Mouse (Mus musculus): ENCODE results near the gene Krtap9-5.

Gene Krtap9-5

GRCm38 (mm10) chr11:99948175-99948574, at the start of gene Krtap9-5:
TSS of gene Krtap9-5 (plus strand) at chr11:99948475.
- 93% methylated on average over 2 of the region's 2 CpGs for WGBS

- 88% methylated on average over 2 of the region's 2 CpGs for WGBS
These were observed 40.7 kb upstream of the Krtap9-5 start, which contains the start of gene Krtap31-1 for GRCm38 (mm10) chr11:99907620-99908019. TSS of gene Krtap31-1 (plus strand) at chr11:99907920.

GRCm38 (mm10) chr11:99914451-99914850, 33.8 kb upstream of the Krtap9-5 start, which contains the start of gene Gm11565:
TSS of gene Gm11565 (plus strand) at chr11:99914751.
- 95% methylated on average over 3 of the region's 3 CpGs for WGBS

- WGBS, result 96% methylated on average over 1 of the region's 1 CpGs
These were observed 12.3 kb upstream of the Krtap9-5 start, which contains the start of gene Krtap31-2 for GRCm38 (mm10) chr11:99935991-99936390. TSS of gene Krtap31-2 (plus strand) at chr11:99936291.

- 85% methylated on average over 9 of the region's 9 CpGs for WGBS
These were observed 10.5 kb upstream of the Krtap9-5 start for GRCm38 (mm10) chr11:99937751-99938264.

- WGBS, result 65% methylated on average over 6 of the region's 6 CpGs
These were observed 15.9 kb downstream of the Krtap9-5 start for GRCm38 (mm10) chr11:99964213-99964612.

GRCm38 (mm10) chr11:99965961-99966360, 17.7 kb downstream of the Krtap9-5 start:
- 83% methylated on average over 2 of the region's 2 CpGs for WGBS

- 82% methylated on average over 5 of the region's 5 CpGs for WGBS
These were observed 30.7 kb downstream of the Krtap9-5 start, which contains the start of gene Krtap29-1 for GRCm38 (mm10) chr11:99978953-99979352. TSS of gene Krtap29-1 (minus strand) at chr11:99979053.

GRCm38 (mm10) chr11:99982731-99983130, 34.5 kb downstream of the Krtap9-5 start:
- WGBS, result 90% methylated on average over 9 of the region's 9 CpGs

GRCm38 (mm10) chr11:99983442-99983841, 35.2 kb downstream of the Krtap9-5 start:
- WGBS, result 84% methylated on average over 1 of the region's 1 CpGs

GRCm38 (mm10) chr11:99985291-99986092, 37.2 kb downstream of the Krtap9-5 start:
- 52% methylated on average over 20 of the region's 20 CpGs for WGBS

GRCm38 (mm10) chr11:99986180-99986647, 37.9 kb downstream of the Krtap9-5 start, which contains the start of gene Krtap16-1:
TSS of gene Krtap16-1 (minus strand) at chr11:99986597.
- 66% methylated on average over 8 of the region's 8 CpGs for WGBS

GRCm38 (mm10) chr11:99988530-99988929, 40.3 kb downstream of the Krtap9-5 start:
- WGBS, result 96% methylated on average over 3 of the region's 3 CpGs

GRCm38 (mm10) chr11:99989881-99990405, 41.7 kb downstream of the Krtap9-5 start:
- 73% methylated on average over 6 of the region's 6 CpGs for WGBS

GRCm38 (mm10) chr11:99990571-99990970, 42.3 kb downstream of the Krtap9-5 start:
- 55% methylated on average over 3 of the region's 3 CpGs for WGBS

GRCm38 (mm10) chr11:99993620-99994383, 45.5 kb downstream of the Krtap9-5 start, which contains the start of gene Krtap17-1:
TSS of gene Krtap17-1 (minus strand) at chr11:99993994.
- 19% methylated on average over 25 of the region's 26 CpGs for WGBS

- 70% methylated on average over 4 of the region's 4 CpGs for WGBS
These were observed 46.0 kb downstream of the Krtap9-5 start for GRCm38 (mm10) chr11:99994384-99994661.

- WGBS, result 91% methylated on average over 7 of the region's 7 CpGs
These were observed 50.8 kb downstream of the Krtap9-5 start for GRCm38 (mm10) chr11:99999091-99999490.
